Mouse (Mus musculus): Measurements from ENCODE around the gene Gjb1.

GRCm38 (mm10) chrX:101332375-101333211 is 43.6 kb upstream of the Gjb1 start:
- TF ChIP-seq CTCF (IDR thresholded peaks at IDR 0.05; ENCODE audit: insufficient read depth, low read depth, low read length) = no peak
- TF ChIP-seq POLR2A (IDR thresholded peaks at IDR 0.05; ENCODE audit: insufficient read depth, low read depth, low read length) = peak; percentile 41; the same call in 1 of the 2 replicates
